Mouse (Mus musculus): ENCODE data around the gene Anxa2.

DNA sequence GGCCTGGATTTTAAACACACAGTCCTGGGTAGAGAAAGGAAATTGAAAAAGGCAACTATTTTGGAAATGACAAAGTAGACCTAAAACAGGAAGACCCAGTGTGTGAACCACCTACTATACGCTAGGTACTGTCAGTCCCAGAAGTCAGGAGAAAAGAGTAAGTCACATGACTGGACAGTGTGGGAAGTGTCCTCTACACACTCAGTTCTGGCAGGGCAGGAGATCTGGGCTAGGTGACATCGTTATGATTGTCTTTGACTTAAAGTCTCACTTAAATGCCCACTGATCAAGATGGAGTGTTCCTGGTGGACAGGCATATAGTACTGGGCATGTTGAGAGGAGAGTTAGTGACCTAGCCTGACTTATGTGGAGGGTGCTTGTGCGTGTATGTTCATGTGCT lies 3.7 kb downstream of the Anxa2 start:
- TF ChIP-seq TCF12 (IDR thresholded peaks at IDR 0.05; ENCODE audit: insufficient read depth, poor library complexity, severe bottlenecking), result no peak
- TF ChIP-seq POLR2A (IDR thresholded peaks at IDR 0.05; ENCODE audit: insufficient read length, low read depth), result no peak
- peak; percentile 75 for TF ChIP-seq USF1 (IDR thresholded peaks at IDR 0.05; ENCODE audit: low read depth)
- no peak for TF ChIP-seq E2F4 (IDR thresholded peaks at IDR 0.05; ENCODE audit: insufficient read depth)
- no peak for TF ChIP-seq CEBPB (IDR thresholded peaks at IDR 0.05; ENCODE audit: insufficient read depth, poor library complexity, severe bottlenecking)
- no peak for TF ChIP-seq MAX (IDR thresholded peaks at IDR 0.05; ENCODE audit: low read depth)
- TF ChIP-seq MYOD1 (IDR thresholded peaks at IDR 0.05; ENCODE audit: control insufficient read depth in 1 of 3, insufficient read length in 2 of 3, low read depth in 2 of 3), result no peak
- TF ChIP-seq POLR2AphosphoS2 (IDR thresholded peaks at IDR 0.05; ENCODE audit: insufficient read length, low read depth), result no peak
- no peak for TF ChIP-seq REST (IDR thresholded peaks at IDR 0.05; ENCODE audit: insufficient read depth, insufficient read length)

Measured in myocyte (in vitro differentiated cells).